Mouse (Mus musculus) megakaryocyte, embryonic 14.5 days (primary cell): Measurements from ENCODE around the gene Pla2g2f. TPM values are rescaled to one million over a fixed set of nuclear protein-coding genes. Genes with fewer than 3 reads are reported as not detected.

Experiments
- H3K27me3 ChIP-seq: replicated peaks from 2 replicates; pipeline ENCODE3; 2012; ENCODE audit warnings: inconsistent platforms
- H3K36me3 ChIP-seq: replicated peaks from 2 replicates; pipeline ENCODE3; 2012; ENCODE audit warnings: low read length, inconsistent platforms, mixed read lengths
- H3K4me1 ChIP-seq: 2 replicates; pipeline ENCODE4 v1.6.1; 2012; ENCODE audit warnings: inconsistent platforms
- H3K4me3 ChIP-seq: replicated peaks from 2 replicates; pipeline ENCODE3; 2012; ENCODE audit warnings: moderate library complexity, mild to moderate bottlenecking, inconsistent platforms
- H3K9me3 ChIP-seq: 2 replicates; pipeline ENCODE4 v1.6.1; 2012; ENCODE audit warnings: inconsistent platforms
- FLI1 ChIP-seq: IDR thresholded peaks from 2 replicates; pipeline ENCODE4 v1.6.1; 2012; ENCODE audit warnings: low read length, inconsistent platforms, mixed read lengths
- GATA1 ChIP-seq: IDR thresholded peaks from 3 replicates; pipeline ENCODE4 v1.6.1; 2012; ENCODE audit warnings: mixed read lengths, low read length, inconsistent platforms, borderline replicate concordance
- polyA plus RNA-seq: library from polyadenylated mRNA; stranded (reverse); fragments of >175 nt; gene quantifications from 2 replicates; pipeline ENCODE4 v1.2.3, GENCODE M21; 2012; ENCODE audit warnings: low replicate concordance; ENCODE audit not compliant: insufficient read depth

Gene Pla2g2f
- polyA plus RNA-seq, 1 experiment: not detected

DNA sequence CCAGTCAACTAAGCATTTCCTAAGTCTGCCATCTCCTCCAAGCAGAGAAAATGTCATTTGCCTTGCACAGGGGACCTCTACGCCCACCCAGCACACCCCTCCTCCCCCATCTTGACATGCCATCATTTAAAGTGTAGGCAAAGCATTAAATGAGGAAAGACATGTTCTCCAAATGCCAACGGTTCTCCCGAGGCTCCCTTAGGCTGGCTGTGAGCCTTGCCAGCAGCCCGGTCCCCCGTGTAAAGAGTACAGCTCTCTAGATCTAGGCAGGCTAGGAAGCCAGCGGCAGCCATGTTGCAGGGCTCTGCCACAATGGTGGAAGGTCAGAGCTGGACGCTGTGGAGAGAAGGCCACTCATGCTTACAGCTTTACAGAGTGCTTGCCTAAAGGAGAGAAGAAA, 47.5 kb downstream of the Pla2g2f start:
- H3K27me3 ChIP-seq: peaks cover 67% of the 10 kb centered on the region

DNA sequence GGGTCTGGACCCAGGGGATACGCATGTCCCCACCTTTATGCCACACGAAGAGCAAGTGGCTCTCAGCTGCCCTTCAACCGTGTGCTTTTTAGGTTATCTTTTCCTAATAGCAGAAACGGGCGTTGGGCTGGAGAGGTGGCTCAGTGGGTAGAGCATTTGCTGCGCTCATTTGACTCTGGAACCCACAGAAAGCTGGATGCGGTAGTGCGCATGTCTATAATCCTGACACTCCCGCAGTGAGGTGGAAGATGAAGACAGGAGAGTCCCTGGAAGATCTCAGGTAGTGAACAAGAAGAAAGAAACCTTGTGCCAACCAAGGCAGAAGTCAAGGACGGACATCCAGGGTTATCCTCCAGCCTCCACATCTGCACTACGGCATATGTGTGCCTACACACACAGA, 48.2 kb downstream of the Pla2g2f start:
- TF ChIP-seq FLI1 (no peak), GATA1 (no peak)
- H3K9me3 ChIP-seq: peaks cover 20% of the 10 kb centered on the region
- H3K27me3 ChIP-seq: peaks cover 69% of the 10 kb centered on the region

More for the DNA sequence above, 47.5 kb downstream of the Pla2g2f start:
- H3K9me3 ChIP-seq: peaks cover 20% of the 10 kb centered on the region
- H3K36me3 ChIP-seq: no peaks in the 10 kb centered on the region
- no peaks in the 10 kb centered on the region for H3K4me1 ChIP-seq
- no peak overlapping the region for H3K4me3 ChIP-seq
- no peak for TF ChIP-seq GATA1
- no peak for TF ChIP-seq FLI1

DNA sequence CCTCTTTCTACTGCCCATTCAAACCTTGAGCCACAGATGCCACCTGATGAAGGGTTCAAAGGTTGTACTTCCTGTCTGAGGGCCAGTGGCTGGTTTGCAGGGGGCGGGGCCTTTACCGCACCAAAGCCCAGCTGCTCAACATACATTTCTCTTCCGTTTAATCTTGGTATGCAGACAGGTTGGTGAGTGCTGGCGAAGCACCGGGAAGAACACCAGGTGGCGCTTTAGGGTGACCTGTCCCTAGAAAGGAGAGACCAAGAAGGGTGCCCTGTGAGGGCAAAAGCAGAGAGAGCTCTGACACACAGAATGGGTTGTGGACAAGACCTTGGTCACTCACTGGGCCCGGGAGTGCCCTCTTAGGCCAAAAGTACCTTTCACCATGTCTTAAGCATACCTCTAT, 48.8 kb downstream of the Pla2g2f start:
- no peaks in the 10 kb centered on the region for H3K36me3 ChIP-seq
- no peak for TF ChIP-seq GATA1
- TF ChIP-seq FLI1: no peak
- peaks cover 71% of the 10 kb centered on the region for H3K27me3 ChIP-seq
- H3K9me3 ChIP-seq: peaks cover 20% of the 10 kb centered on the region
- H3K4me3 ChIP-seq: no peak overlapping the region
- no peaks in the 10 kb centered on the region for H3K4me1 ChIP-seq

More for the DNA sequence above, 48.2 kb downstream of the Pla2g2f start:
- Histone ChIP-seq H3K4me1 (no peaks in the 10 kb centered on the region), H3K4me3 (no peak overlapping the region), H3K36me3 (no peaks in the 10 kb centered on the region)

DNA sequence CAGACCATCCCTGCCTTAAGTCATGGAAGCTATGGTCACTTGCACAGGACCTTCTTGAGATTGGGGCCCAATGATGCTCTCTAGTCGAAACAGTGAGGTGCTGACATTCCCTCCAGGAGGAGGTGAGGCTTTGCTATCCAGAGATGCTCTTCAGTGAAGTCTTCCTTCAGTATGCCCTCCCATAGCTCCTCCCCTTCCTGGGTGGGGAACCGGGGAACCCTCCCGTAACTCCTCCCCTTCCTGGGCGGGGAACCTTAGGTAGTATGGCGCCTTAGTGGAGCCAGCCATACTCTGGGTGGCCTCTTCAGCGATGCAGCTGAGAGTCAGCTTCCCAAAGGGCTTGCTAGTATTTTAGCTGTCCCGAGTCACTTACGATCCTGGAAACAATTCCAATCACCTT, 50.8 kb downstream of the Pla2g2f start:
- H3K9me3 ChIP-seq: peaks cover 12% of the 10 kb centered on the region
- H3K27me3 ChIP-seq: peaks cover 74% of the 10 kb centered on the region
- H3K4me3 ChIP-seq: no peak overlapping the region
- TF ChIP-seq FLI1 (no peak), GATA1 (no peak)
- no peaks in the 10 kb centered on the region for H3K36me3 ChIP-seq
- H3K4me1 ChIP-seq: no peaks in the 10 kb centered on the region

DNA sequence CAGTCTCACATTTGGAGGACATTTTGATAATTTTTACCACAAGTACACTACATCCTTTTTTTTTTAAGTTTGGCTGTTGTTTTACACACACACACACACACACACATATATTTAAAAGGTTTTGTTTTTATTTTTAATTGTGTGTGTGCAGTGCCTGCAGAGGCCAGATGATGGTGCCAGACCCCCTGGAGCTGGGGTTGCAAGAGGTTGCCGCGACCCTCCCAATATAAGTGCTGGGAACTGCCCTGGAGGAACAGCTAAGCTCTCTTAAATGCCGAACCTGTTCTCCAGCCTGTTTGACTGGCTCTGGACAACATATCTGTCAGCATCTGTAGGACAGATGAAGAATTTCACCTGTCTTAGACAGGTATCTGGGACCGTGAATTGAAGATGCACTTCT, 53.3 kb downstream of the Pla2g2f start:
- Histone ChIP-seq H3K27me3 (peaks cover 70% of the 10 kb centered on the region), H3K9me3 (peaks cover 12% of the 10 kb centered on the region), H3K36me3 (no peaks in the 10 kb centered on the region), H3K4me3 (no peak overlapping the region), H3K4me1 (no peaks in the 10 kb centered on the region)
- TF ChIP-seq GATA1: no peak

DNA sequence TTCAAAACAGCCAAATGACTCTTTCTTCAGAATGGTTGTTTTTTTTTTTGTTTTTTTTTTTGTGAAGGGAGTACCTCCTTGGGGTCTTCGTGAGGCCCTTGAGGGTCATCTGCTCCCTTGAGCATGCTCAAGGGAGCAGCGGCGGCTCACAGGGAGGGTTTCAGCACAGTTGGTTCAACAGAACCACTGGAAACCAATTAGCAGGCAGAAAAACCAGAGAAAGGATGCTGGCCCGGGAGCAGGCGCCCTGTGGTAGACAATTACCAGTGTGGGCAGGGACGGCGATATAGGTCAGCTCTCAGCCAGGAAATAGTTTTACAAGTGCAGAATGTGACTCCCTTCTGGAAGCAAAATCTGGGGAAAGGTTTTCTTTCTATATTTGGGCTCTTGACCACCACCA, 53.8 kb downstream of the Pla2g2f start:
- peaks cover 16% of the 10 kb centered on the region for H3K9me3 ChIP-seq
- no peaks in the 10 kb centered on the region for H3K36me3 ChIP-seq
- peaks cover 68% of the 10 kb centered on the region for H3K27me3 ChIP-seq
- TF ChIP-seq GATA1: no peak
- TF ChIP-seq FLI1: no peak
- H3K4me3 ChIP-seq: no peak overlapping the region
- no peaks in the 10 kb centered on the region for H3K4me1 ChIP-seq

DNA sequence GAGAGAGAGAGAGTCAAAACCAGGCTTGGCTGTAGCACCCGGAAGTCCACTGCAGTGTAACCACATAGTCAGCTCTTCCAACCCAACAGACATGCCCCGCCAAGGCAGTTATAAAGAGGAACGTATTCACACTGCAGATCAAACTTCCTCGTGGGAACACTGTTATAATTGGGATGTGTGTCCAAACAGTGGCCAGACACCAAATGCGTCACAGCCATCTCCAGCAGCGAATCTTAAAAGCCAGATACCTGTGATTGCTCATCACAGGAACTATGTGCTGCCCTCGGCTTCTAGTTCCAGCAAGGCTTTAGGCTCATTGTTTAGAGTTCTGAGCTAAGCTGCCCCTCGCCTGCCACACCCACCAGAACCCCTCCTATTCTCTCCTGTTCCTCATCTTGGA, 54.9 kb downstream of the Pla2g2f start:
- Histone ChIP-seq H3K4me1 (no peaks in the 10 kb centered on the region), H3K9me3 (peaks cover 16% of the 10 kb centered on the region), H3K36me3 (no peaks in the 10 kb centered on the region), H3K4me3 (no peak overlapping the region), H3K27me3 (peaks cover 64% of the 10 kb centered on the region)
- TF ChIP-seq FLI1 (no peak), GATA1 (no peak)

DNA sequence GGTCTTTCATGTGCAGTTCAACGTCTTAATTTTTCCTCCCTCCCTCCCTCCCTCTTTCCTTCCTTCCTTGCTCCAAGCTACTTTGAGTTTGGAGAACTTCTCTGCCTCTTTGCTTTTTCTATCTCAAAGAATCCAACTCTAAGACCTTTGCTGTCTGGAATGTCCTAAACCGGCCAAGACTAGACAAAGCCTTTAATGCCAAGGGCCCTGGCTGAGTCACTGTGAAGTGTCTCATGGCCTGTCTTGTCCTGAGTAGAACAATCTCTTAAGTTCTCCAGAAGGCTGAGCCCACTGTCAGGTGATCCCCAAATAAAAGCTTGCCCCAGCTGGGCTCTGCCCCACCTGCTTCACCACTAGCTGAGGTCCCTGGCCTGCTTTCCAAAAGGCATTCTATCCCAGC, 55.4 kb downstream of the Pla2g2f start:
- no peaks in the 10 kb centered on the region for H3K36me3 ChIP-seq
- peaks cover 62% of the 10 kb centered on the region for H3K27me3 ChIP-seq
- no peak overlapping the region for H3K4me3 ChIP-seq
- H3K9me3 ChIP-seq: peaks cover 13% of the 10 kb centered on the region
- H3K4me1 ChIP-seq: no peaks in the 10 kb centered on the region
- TF ChIP-seq FLI1 (no peak), GATA1 (no peak)

DNA sequence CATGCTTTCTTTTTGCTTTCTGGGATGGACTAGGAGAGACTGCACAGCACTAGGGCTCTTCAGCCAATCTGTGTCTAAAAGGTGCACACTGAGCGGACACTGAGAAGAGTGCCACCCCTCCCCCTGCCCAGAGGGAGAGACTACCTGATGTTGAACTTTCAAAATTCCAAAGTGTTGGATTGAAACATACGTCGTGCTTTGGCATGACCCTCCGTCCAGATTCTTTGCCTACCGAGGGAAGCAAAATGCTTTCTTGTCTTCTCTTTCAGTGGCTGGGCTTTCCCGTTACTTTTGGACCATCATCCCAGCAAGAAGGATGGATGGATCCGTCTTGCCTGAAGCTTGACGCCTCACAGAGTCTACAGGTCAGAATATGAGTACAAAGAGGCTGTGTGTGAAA, 56.3 kb downstream of the Pla2g2f start:
- Histone ChIP-seq H3K36me3 (no peaks in the 10 kb centered on the region), H3K4me1 (no peaks in the 10 kb centered on the region), H3K9me3 (peaks cover 3% of the 10 kb centered on the region), H3K27me3 (peaks cover 60% of the 10 kb centered on the region), H3K4me3 (no peak overlapping the region)
- TF ChIP-seq FLI1: no peak
- TF ChIP-seq GATA1: no peak

Other genes starting within 250 kb of the Pla2g2f start
- not detected in 2 replicates for gene Vwa5b1, start 121.7 kb downstream of the Pla2g2f start, polyA plus RNA-seq
- gene Pla2g2c, start 32.8 kb downstream of the Pla2g2f start, polyA plus RNA-seq: not detected in 2 replicates
- 0.04 TPM in 1 of 2 replicates, not detected in the other for gene Ubxn10, start 20.5 kb downstream of the Pla2g2f start, polyA plus RNA-seq
- not detected in 2 replicates for gene Pla2g2d, start 18.1 kb upstream of the Pla2g2f start, polyA plus RNA-seq
- not detected in 2 replicates for gene Pla2g5, start 105.9 kb upstream of the Pla2g2f start, polyA plus RNA-seq
- not detected in 2 replicates for gene Gm13030, start 116.3 kb upstream of the Pla2g2f start, polyA plus RNA-seq
- gene Pla2g2e, start 120.3 kb upstream of the Pla2g2f start, polyA plus RNA-seq: 0.82 TPM in 1 of 2 replicates, not detected in the other
- 1.4 and 1.7 TPM in 2 replicates for gene Otud3, start 156.3 kb upstream of the Pla2g2f start, polyA plus RNA-seq
- gene Rnf186, start 209.5 kb upstream of the Pla2g2f start, polyA plus RNA-seq: not detected in 2 replicates
- 0.99 and 3.2 TPM in 2 replicates for gene Tmco4, start 215.3 kb upstream of the Pla2g2f start, polyA plus RNA-seq